Mouse (Mus musculus): Measurements from ENCODE around the gene Ier3.

Ier3 gene

GRCm38 (mm10) chr17:35810900-35811648, 10.4 kb upstream of the Ier3 start:
- in situ Hi-C loops (cut with MboI; ENCODE audit: unreplicated experiment in 2 of 2) = no loop called here

- in situ Hi-C loops (cut with MboI; ENCODE audit: unreplicated experiment in 2 of 2) = no loop called here
Measured at GRCm38 (mm10) chr17:35812307-35812706, 9.2 kb upstream of the Ier3 start.

GRCm38 (mm10) chr17:35812736-35813135, 8.7 kb upstream of the Ier3 start:
- in situ Hi-C loops (cut with MboI; ENCODE audit: unreplicated experiment in 2 of 2) = no loop called here

- in situ Hi-C loops (cut with MboI; ENCODE audit: unreplicated experiment in 2 of 2) = no loop called here
Measured at GRCm38 (mm10) chr17:35813245-35813647, 8.2 kb upstream of the Ier3 start.

GRCm38 (mm10) chr17:35813653-35814052, 7.8 kb upstream of the Ier3 start:
- in situ Hi-C loops (cut with MboI; ENCODE audit: unreplicated experiment in 2 of 2) = no loop called here

- in situ Hi-C loops (cut with MboI; ENCODE audit: unreplicated experiment in 2 of 2) = no loop called here
Measured at GRCm38 (mm10) chr17:35814678-35815077, 6.8 kb upstream of the Ier3 start.

GRCm38 (mm10) chr17:35815836-35816235, 5.6 kb upstream of the Ier3 start:
- in situ Hi-C loops (cut with MboI; ENCODE audit: unreplicated experiment in 2 of 2) = no loop called here

GRCm38 (mm10) chr17:35816686-35817085, 4.8 kb upstream of the Ier3 start:
- in situ Hi-C loops (cut with MboI; ENCODE audit: unreplicated experiment in 2 of 2) = no loop called here

GRCm38 (mm10) chr17:35817226-35817625, 4.3 kb upstream of the Ier3 start:
- in situ Hi-C loops (cut with MboI; ENCODE audit: unreplicated experiment in 2 of 2) = no loop called here

GRCm38 (mm10) chr17:35820111-35820510, 1.4 kb upstream of the Ier3 start:
- in situ Hi-C loops (cut with MboI; ENCODE audit: unreplicated experiment in 2 of 2) = loop anchor here in 1 of 2 experiments (10.0 kb wide), 1 partner anchor 225 kb away; the partner anchor contains the start of genes Gm6034 and H2-T22

- in situ Hi-C loops (cut with MboI; ENCODE audit: unreplicated experiment in 2 of 2) = loop anchor here in 1 of 2 experiments (10.0 kb wide), 1 partner anchor 222 kb away; the partner anchor contains the start of genes Gm6034 and H2-T22
Measured at GRCm38 (mm10) chr17:35822564-35822963, 1.1 kb downstream of the Ier3 start.

GRCm38 (mm10) chr17:35822964-35823937, 1.8 kb downstream of the Ier3 start, which contains the start of gene Flot1:
Flot1 (plus strand) TSS chr17:35823230.
- in situ Hi-C loops (cut with MboI; ENCODE audit: unreplicated experiment in 2 of 2) = loop anchor here in 1 of 2 experiments (10.0 kb wide), 1 partner anchor 222 kb away; the partner anchor contains the start of genes Gm6034 and H2-T22

GRCm38 (mm10) chr17:35824402-35824801, 2.9 kb downstream of the Ier3 start:
- in situ Hi-C loops (cut with MboI; ENCODE audit: unreplicated experiment in 2 of 2) = loop anchor here in 1 of 2 experiments (10.0 kb wide), 1 partner anchor 220 kb away; the partner anchor contains the start of genes Gm6034 and H2-T22

GRCm38 (mm10) chr17:35825109-35825850, 3.8 kb downstream of the Ier3 start:
- in situ Hi-C loops (cut with MboI; ENCODE audit: unreplicated experiment in 2 of 2) = loop anchor here (5.0 to 10.0 kb wide), 5 partner anchors 82 to 220 kb away; partner anchors contain the start of genes Gm6034 (in 1 of the 2) and H2-T22 (in 1 of the 2)

GRCm38 (mm10) chr17:35829737-35830136, 8.3 kb downstream of the Ier3 start:
- in situ Hi-C loops (cut with MboI; ENCODE audit: unreplicated experiment in 2 of 2) = loop anchor here (5.0 to 10.0 kb wide), 6 partner anchors 78 to 215 kb away; partner anchors contain the start of genes Gm6034 (in 1 of the 2), H2-T22 (in 1 of the 2) and Prr3 (in 1 of the 2)

GRCm38 (mm10) chr17:35832400-35833238, 11.1 kb downstream of the Ier3 start:
- in situ Hi-C loops (cut with MboI; ENCODE audit: unreplicated experiment in 2 of 2) = loop anchor here in 1 of 2 experiments (5.0 to 10.0 kb wide), 2 partner anchors 75 to 152 kb away; partner anchors contain the start of gene Prr3

GRCm38 (mm10) chr17:35833239-35833751, 11.8 kb downstream of the Ier3 start:
- in situ Hi-C loops (cut with MboI; ENCODE audit: unreplicated experiment in 2 of 2) = loop anchor here in 1 of 2 experiments (5.0 to 10.0 kb wide), 2 partner anchors 74 to 152 kb away; partner anchors contain the start of gene Prr3

GRCm38 (mm10) chr17:35833894-35834293, 12.4 kb downstream of the Ier3 start:
- in situ Hi-C loops (cut with MboI; ENCODE audit: unreplicated experiment in 2 of 2) = loop anchor here in 1 of 2 experiments (5.0 to 10.0 kb wide), 2 partner anchors 73 to 151 kb away; partner anchors contain the start of gene Prr3
